Mouse (Mus musculus): ENCODE data around the gene Lypla2.

Gene Lypla2

DNA sequence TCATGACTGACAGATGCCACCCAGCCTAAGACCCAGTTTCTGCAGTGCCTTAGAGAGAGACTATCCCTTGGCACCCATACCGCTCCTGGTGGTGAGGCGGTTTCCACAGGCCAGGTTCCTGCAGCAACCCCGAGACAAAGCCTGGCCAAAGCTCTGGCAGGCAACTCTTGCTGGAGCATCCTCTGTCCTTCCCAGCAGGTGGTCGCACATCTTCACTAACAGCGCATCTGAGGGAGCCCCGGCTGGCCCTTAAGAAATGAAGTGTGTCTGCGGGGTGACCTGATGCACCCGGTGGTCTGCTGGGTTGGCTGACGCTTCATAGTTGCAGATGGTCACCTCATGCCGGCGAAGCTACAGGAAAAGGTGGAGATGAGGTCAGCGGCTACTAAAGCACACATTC is 3.7 kb upstream of the Lypla2 start:
- ATAC-seq (ENCODE audit: insufficient number of reproducible peaks, low FRiP score, low TSS enrichment) = no peak

GRCm38 (mm10) chr4:135972911-135973811 is 735 bp upstream of the Lypla2 start:
- no peak for ATAC-seq (ENCODE audit: insufficient number of reproducible peaks, low FRiP score, low TSS enrichment)

DNA sequence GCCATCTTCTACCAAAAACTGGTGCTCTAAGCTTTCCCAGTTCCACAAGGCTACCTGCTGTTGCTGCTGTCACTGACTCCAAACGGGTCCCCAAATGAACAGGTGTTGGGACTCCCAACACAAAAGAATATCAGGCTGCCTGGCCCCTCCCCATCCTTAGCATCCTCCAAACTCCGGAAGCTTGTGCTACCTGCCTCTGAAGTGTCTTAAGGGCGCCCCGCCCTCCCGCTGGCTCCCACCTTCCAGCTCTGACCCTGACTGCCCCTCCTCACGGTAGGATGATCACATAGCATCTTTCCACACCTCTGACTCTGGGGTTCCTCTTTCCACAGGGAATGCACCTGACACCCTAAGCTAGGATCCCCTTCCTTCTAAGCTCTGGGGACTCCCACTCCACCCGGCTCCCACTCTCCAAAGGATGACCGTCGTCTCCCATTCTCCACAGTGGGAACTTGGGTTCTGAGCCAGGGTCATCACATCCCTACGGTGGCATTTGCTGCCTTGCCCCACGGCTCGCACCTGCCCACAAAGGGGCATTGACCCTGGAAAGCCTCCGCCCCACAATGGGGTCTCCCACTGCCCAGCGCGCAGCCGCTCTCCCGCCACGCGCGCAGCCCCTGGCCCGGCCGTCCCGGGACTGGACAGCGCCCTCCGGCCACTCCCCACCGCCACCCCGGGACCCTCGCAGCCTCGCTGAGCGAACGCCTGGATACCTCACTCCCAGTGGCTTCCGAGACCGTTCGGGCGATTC is 446 bp downstream of the Lypla2 start:
- ATAC-seq (ENCODE audit: insufficient number of reproducible peaks, low FRiP score, low TSS enrichment) = no peak

DNA sequence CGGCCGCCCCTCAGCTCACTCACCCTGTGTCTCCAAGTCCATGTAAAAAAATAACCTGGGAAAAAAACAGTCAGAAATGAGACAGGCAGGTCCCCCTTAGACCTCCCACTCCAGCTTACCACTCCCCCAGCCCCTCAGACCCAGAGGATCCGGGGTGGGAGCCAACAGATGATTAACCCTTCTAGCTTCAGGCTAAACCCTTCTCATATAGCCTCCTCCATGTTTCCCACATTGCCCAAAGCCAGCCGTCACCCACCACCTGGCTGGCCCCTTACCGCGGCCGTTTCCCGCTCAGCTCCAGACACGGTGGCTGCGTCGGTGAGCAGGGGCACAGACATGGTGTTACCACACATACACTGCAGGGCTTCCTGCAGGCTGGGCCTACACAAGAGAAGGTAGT is 1.8 kb downstream of the Lypla2 start:
- no peak for ATAC-seq (ENCODE audit: insufficient number of reproducible peaks, low FRiP score, low TSS enrichment)

GRCm38 (mm10) chr4:135969070-135969750 is 3.2 kb downstream of the Lypla2 start:
- no peak for ATAC-seq (ENCODE audit: insufficient number of reproducible peaks, low FRiP score, low TSS enrichment)

- ATAC-seq (ENCODE audit: insufficient number of reproducible peaks, low FRiP score, low TSS enrichment) = no peak
These were observed 4.1 kb downstream of the Lypla2 start for GRCm38 (mm10) chr4:135968271-135968869.

DNA sequence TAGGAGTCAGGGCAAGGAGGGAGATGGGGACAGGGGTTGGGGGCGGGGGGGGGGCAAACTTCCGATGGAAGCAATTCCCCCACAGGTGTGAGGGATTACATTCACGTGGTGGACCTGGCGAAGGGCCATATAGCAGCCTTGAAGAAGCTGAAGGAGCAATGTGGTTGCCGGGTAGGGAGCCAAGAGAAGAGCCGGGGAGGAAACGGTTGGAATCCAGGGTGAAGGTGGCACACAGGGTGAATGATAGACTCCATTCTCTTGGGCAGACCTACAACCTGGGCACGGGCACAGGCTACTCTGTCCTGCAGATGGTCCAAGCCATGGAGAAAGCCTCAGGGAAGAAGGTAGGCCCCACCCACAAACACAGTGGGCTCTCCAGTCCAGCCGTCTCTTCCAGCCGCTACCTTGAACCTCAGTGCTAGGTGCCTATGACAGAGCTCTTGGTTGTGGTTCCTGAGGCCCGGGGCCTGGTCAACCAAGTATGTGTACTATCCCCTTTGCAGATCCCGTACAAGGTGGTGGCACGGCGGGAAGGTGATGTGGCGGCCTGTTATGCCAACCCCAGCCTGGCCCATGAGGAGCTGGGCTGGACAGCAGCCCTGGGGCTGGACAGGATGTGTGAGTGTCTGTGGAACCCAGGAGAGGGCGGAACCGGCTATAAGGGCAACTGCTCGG is 5.2 kb downstream of the Lypla2 start:
- no peak for ATAC-seq (ENCODE audit: insufficient number of reproducible peaks, low FRiP score, low TSS enrichment)

DNA sequence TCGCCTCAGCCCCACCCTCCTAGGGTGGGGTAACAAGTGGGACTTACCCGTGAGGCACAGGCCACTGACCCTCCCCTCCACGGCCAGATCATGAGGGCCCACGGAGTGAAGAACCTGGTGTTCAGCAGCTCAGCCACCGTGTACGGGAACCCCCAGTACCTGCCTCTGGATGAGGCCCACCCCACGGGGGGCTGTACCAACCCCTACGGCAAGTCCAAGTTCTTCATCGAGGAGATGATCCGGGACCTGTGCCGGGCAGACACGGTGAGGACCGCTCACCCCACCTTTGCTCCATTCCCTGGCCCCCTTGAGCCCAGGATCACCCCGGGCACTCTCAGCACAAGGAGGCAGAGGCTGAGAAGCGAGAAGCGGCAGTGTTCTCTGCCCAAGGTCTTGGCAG is 6.1 kb downstream of the Lypla2 start:
- no peak for ATAC-seq (ENCODE audit: insufficient number of reproducible peaks, low FRiP score, low TSS enrichment)

GRCm38 (mm10) chr4:135965113-135965512 is 7.3 kb downstream of the Lypla2 start:
- ATAC-seq (ENCODE audit: insufficient number of reproducible peaks, low FRiP score, low TSS enrichment) = no peak

- peak; percentile 12; the same call in 1 of the 2 replicates for ATAC-seq (ENCODE audit: insufficient number of reproducible peaks, low FRiP score, low TSS enrichment)
These were observed 8.0 kb downstream of the Lypla2 start for GRCm38 (mm10) chr4:135964426-135964825.

GRCm38 (mm10) chr4:135963457-135964193 is 8.8 kb downstream of the Lypla2 start, which contains the start of gene Gale:
Gene Gale (plus strand): TSS chr4:135963727.
- peak; percentile 74 for ATAC-seq (ENCODE audit: insufficient number of reproducible peaks, low FRiP score, low TSS enrichment)

- ATAC-seq (ENCODE audit: insufficient number of reproducible peaks, low FRiP score, low TSS enrichment) = no peak
These were observed 9.5 kb downstream of the Lypla2 start for GRCm38 (mm10) chr4:135962946-135963345.

DNA sequence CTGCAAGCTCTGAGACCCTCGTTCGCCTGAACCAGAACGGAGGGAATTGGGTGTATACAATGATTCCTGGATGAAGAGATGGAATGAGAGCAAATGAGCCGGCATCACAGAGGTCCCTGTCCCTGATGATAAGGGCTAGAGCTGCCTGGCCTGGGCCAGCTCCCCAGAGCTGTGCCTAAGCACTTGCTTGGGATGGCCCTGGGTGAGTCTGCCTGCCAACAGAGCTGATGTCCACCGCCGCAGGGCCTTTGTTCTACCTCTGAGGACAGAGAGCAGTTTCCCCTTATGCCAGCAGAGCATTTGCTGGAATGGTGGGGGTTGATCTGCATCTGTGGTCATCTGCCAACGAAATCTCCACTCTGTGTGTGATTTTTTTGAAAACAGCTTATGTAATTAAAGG is 10.2 kb downstream of the Lypla2 start:
- no peak for ATAC-seq (ENCODE audit: insufficient number of reproducible peaks, low FRiP score, low TSS enrichment)

DNA sequence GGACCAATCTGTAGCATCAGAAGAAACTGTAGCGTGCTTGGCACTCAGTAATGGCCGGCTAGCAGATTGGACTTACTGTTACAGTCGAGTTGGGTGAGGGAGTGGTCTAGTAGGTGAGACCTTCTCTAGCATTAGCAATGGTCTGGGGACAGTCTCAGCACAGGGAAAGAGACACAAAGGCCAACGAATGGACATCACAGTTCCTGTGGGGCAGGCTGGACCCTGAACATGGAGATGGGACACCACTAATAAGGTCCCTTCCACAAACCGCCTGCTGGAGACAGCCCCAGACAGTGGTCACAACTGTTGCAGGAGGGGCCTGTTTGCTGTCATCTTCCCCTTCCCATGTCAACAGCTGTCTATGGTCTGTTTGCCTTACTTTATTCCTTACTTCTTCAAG is 10.7 kb downstream of the Lypla2 start:
- ATAC-seq (ENCODE audit: insufficient number of reproducible peaks, low FRiP score, low TSS enrichment) = no peak

DNA sequence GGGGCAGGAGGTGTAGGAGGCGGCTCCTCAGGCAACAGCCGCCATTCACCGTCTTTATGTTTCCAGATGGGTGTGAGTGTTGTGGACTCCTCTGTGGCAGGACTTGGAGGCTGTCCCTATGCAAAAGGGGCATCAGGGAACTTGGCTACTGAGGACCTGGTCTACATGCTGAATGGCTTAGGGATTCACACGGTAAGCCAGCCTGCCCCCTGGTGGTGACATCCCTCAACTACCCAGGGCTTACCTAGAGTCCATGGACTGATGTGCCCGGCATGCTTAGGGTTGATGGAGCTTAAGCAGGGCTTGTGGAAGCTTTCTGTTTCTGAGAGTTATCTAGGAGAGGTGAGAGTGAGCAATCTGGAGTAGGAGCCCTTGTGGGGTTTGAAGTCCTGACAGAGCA is 11.7 kb downstream of the Lypla2 start:
- ATAC-seq (ENCODE audit: insufficient number of reproducible peaks, low FRiP score, low TSS enrichment) = no peak

DNA sequence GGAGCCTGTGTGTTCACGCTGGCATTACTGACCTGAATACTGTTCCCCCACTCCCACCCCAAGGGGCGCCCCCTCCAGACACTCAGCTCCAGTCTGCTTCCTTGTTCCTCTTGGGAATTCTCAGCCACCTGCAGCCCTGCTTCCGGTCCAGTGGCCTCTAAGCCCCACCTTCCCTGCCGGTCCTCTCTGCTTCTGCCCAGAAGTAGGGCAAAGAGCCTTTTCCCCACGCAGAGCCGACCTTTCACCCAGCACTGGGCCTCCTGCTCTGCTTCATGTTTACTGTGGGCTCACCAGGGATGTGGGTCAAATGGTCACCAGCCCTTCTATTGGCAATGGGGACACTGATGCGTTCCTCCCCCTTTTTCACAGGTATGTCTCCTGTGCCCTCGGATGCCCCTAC is 14.1 kb downstream of the Lypla2 start:
- no peak for ATAC-seq (ENCODE audit: insufficient number of reproducible peaks, low FRiP score, low TSS enrichment)

DNA sequence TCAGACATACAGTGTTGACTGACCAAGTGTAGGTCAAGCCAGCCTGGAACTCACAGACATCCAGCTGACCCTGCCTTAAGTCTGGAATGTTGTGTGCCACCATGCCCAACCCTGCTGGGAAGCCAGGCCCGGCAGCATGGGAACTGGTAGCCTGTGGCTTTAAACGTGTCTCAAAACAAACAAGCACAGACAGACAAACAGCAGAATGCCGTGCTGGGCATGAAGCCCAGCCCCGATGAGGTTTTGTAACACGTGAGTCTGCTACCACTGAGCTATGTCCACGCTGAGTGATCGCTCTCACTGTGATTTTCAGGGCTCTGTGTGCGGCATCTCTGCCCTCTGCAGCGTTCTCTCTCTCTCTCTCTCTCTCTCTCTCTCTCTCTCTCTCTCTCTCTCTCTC is 16.5 kb downstream of the Lypla2 start:
- ATAC-seq (ENCODE audit: insufficient number of reproducible peaks, low FRiP score, low TSS enrichment) = no peak

DNA sequence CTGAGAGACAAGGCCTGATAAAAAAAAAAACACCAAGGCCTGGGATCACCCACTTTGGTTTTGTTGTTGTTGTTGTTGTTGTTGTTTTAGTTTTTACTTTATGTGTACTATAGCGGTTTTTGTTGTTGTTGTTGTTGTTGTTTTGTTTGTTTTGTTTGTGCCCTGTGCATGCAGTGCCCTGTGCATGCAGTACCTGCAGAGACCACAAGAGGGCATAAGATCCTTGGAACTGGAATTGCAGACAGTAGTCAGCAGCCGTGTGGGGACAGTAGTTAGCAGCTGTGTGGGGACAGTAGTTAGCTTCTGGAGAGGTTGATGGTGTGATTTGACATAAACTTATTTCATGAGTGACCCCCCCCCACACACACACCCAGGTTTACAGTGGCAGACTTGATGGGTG is 18.2 kb downstream of the Lypla2 start:
- ATAC-seq (ENCODE audit: insufficient number of reproducible peaks, low FRiP score, low TSS enrichment) = no peak

GRCm38 (mm10) chr4:135953179-135953578 is 19.2 kb downstream of the Lypla2 start:
- no peak for ATAC-seq (ENCODE audit: insufficient number of reproducible peaks, low FRiP score, low TSS enrichment)
